ENCODE assay signal across 12 mouse cellular contexts in genomic region chr2:108622367-108623162, GRCm38 (mm10).
DNase-seq lines count a peak whose midpoint lies in the region; ATAC-seq lines count a peak whose summit lies in the region.
"Had no signal": no experiment of that assay in that cellular context is flagged by ENCODE, and none has a peak within 500 bp of the region (broad histone marks: within the 10 kb centered on the region; RNA-seq: fewer than 3 reads in every experiment).

No protein-coding gene starts in this region.

- H3K4me2 ChIP-seq in embryonic facial prominence, embryonic 11.5 days (ENCODE audit: low read depth, low read length): no peak overlapping the region
- no peak overlapping the region for H3K4me2 ChIP-seq in liver, embryonic 11.5 days
- no peak overlapping the region for H3K4me2 ChIP-seq in midbrain, embryonic 11.5 days
- H3K4me2 ChIP-seq: hindbrain, embryonic 13.5 days; neural tube, embryonic 13.5 days had no signal

- no peaks in the 10 kb centered on the region for H3K9me3 ChIP-seq in embryonic facial prominence, embryonic 11.5 days (replicated peaks; ENCODE audit: control insufficient read depth, low read length)
- no peaks in the 10 kb centered on the region for H3K9me3 ChIP-seq in embryonic facial prominence, embryonic 10.5 days
- H3K9me3 ChIP-seq in liver, embryonic 11.5 days (ENCODE audit: control insufficient read depth, low read length): no peaks in the 10 kb centered on the region
- no peaks in the 10 kb centered on the region for H3K9me3 ChIP-seq in midbrain, embryonic 11.5 days (ENCODE audit: control insufficient read depth, low read length)
- H3K9me3 ChIP-seq: hindbrain, embryonic 13.5 days; neural tube, embryonic 13.5 days had no signal

- H3K4me1 ChIP-seq in embryonic facial prominence, embryonic 11.5 days (ENCODE audit: control insufficient read depth, insufficient read depth, low read length): no peaks in the 10 kb centered on the region
- H3K4me1 ChIP-seq in embryonic facial prominence, embryonic 10.5 days: no peaks in the 10 kb centered on the region
- no peaks in the 10 kb centered on the region for H3K4me1 ChIP-seq in liver, embryonic 11.5 days (replicated peaks; ENCODE audit: control insufficient read depth, insufficient read depth, low read length)
- H3K4me1 ChIP-seq in midbrain, embryonic 11.5 days (ENCODE audit: control insufficient read depth, insufficient read depth, low read length): no peaks in the 10 kb centered on the region
- H3K4me1 ChIP-seq: hindbrain, embryonic 13.5 days; neural tube, embryonic 13.5 days had no signal

- H3K9ac ChIP-seq in embryonic facial prominence, embryonic 11.5 days (replicated peaks; ENCODE audit: low read length): no peak overlapping the region
- H3K9ac ChIP-seq in liver, embryonic 11.5 days (ENCODE audit: low read depth, low read length): no peak overlapping the region
- no peak overlapping the region for H3K9ac ChIP-seq in midbrain, embryonic 11.5 days (ENCODE audit: low read length)
- H3K9ac ChIP-seq: hindbrain, embryonic 13.5 days; neural tube, embryonic 13.5 days had no signal

- ATAC-seq in embryonic facial prominence, embryonic 11.5 days (replicated peaks; ENCODE audit: insufficient number of reproducible peaks, low FRiP score, low TSS enrichment, low read depth): no peak; the same call in 1 of the 2 replicates
- ATAC-seq in liver, embryonic 11.5 days (replicated peaks; ENCODE audit: low FRiP score): peak; percentile 63; the same call in 1 of the 2 replicates
- ATAC-seq in midbrain, embryonic 11.5 days (ENCODE audit: low FRiP score): no peak

- DNase-seq in embryonic facial prominence, embryonic 11.5 days (ENCODE audit: low spot score): peak; percentile 3
- DNase-seq in embryonic facial prominence, embryonic 10.5 days (ENCODE audit: low spot score): no peak
- no peak for DNase-seq in liver, embryonic 11.5 days (ENCODE audit: low spot score)
- DNase-seq in liver: no peak
- peak; percentile 5 for DNase-seq in embryo, embryonic 11 days
- peak; percentile 24 for DNase-seq in mesoderm, embryonic 11.5 days (ENCODE audit: low read depth, low spot score)
- DNase-seq in thymus, postnatal 10 days (ENCODE audit: low spot score in 2 of 2): no peak
- no peak for DNase-seq in midbrain, embryonic 11.5 days (ENCODE audit: low spot score, missing footprints)
- DNase-seq: cerebellum, postnatal 10 days; thymus, postnatal 14 days had no signal

- H3K36me3 ChIP-seq in embryonic facial prominence, embryonic 11.5 days (replicated peaks; ENCODE audit: control insufficient read depth, insufficient read depth, low read depth, low read length): no peaks in the 10 kb centered on the region
- no peaks in the 10 kb centered on the region for H3K36me3 ChIP-seq in embryonic facial prominence, embryonic 10.5 days (replicated peaks)
- H3K36me3 ChIP-seq in liver, embryonic 11.5 days (ENCODE audit: control insufficient read depth, insufficient read depth, low read length): no peaks in the 10 kb centered on the region
- no peaks in the 10 kb centered on the region for H3K36me3 ChIP-seq in midbrain, embryonic 11.5 days (ENCODE audit: control insufficient read depth, insufficient read depth, low read length)
- H3K36me3 ChIP-seq: hindbrain, embryonic 13.5 days; neural tube, embryonic 13.5 days had no signal

- H3K27ac ChIP-seq in embryonic facial prominence, embryonic 11.5 days (replicated peaks; ENCODE audit: low read depth, low read length): no peak overlapping the region
- H3K27ac ChIP-seq in embryonic facial prominence, embryonic 10.5 days (replicated peaks): no peak overlapping the region
- no peak overlapping the region for H3K27ac ChIP-seq in liver, embryonic 11.5 days (ENCODE audit: low read depth, low read length)
- H3K27ac ChIP-seq in midbrain, embryonic 11.5 days (ENCODE audit: low read depth, low read length): no peak overlapping the region
- H3K27ac ChIP-seq: hindbrain, embryonic 13.5 days; neural tube, embryonic 13.5 days had no signal

- no peaks in the 10 kb centered on the region for H3K27me3 ChIP-seq in embryonic facial prominence, embryonic 11.5 days (ENCODE audit: control insufficient read depth, insufficient read depth, low read length)
- H3K27me3 ChIP-seq in embryonic facial prominence, embryonic 10.5 days (replicated peaks; ENCODE audit: low read depth, poor library complexity, severe bottlenecking): no peaks in the 10 kb centered on the region
- no peaks in the 10 kb centered on the region for H3K27me3 ChIP-seq in liver, embryonic 11.5 days (replicated peaks; ENCODE audit: control insufficient read depth, insufficient read depth, low read length)
- no peaks in the 10 kb centered on the region for H3K27me3 ChIP-seq in midbrain, embryonic 11.5 days (ENCODE audit: control insufficient read depth, insufficient read depth, low read length)
- H3K27me3 ChIP-seq: hindbrain, embryonic 13.5 days; neural tube, embryonic 13.5 days had no signal

- no peak overlapping the region for H3K4me3 ChIP-seq in embryonic facial prominence, embryonic 11.5 days (ENCODE audit: low read depth, low read length)
- no peak overlapping the region for H3K4me3 ChIP-seq in embryonic facial prominence, embryonic 10.5 days
- H3K4me3 ChIP-seq in liver, embryonic 11.5 days (ENCODE audit: low read depth, low read length): no peak overlapping the region
- H3K4me3 ChIP-seq in midbrain, embryonic 11.5 days (ENCODE audit: low read depth, low read length): no peak overlapping the region
- H3K4me3 ChIP-seq: hindbrain, embryonic 13.5 days; neural tube, embryonic 13.5 days had no signal

- WGBS in embryonic facial prominence, embryonic 11.5 days: 74% methylated on average over 4 of the region's 4 CpGs
- 73% methylated on average over 4 of the region's 4 CpGs for WGBS in embryonic facial prominence, embryonic 10.5 days
- 51% methylated on average over 4 of the region's 4 CpGs for WGBS in liver, embryonic 11.5 days
- WGBS in midbrain, embryonic 11.5 days: 75% methylated on average over 4 of the region's 4 CpGs

Comparison
In these comparisons a context has a peak if more than half of its experiments do, and no peak if none do; other contexts are left out.
1. DNase-seq: peak in embryonic facial prominence, embryonic 11.5 days (single experiment), embryo, embryonic 11 days (single experiment) and mesoderm, embryonic 11.5 days (single experiment); none in embryonic facial prominence, embryonic 10.5 days (single experiment), liver, embryonic 11.5 days (single experiment), liver (single experiment), thymus, postnatal 10 days (0 of 2) and midbrain, embryonic 11.5 days (single experiment).